Mouse (Mus musculus) limb, embryonic 14.5 days (tissue): ENCODE data around the gene Psmb4. TPM values are rescaled to one million over a fixed set of nuclear protein-coding genes. Genes with fewer than 3 reads are reported as not detected.
A peak's percentile ranks its signal among the peaks of the same experiment; 100 is the strongest.
"Not testable (repeated sequence)": the region's sequence is repeated elsewhere in the genome, so short reads cannot be mapped to it uniquely, and the experiment has no call there.

Experiments
- ATAC-seq: fragments of 200-750 bp; cut with Nextera tagmentation; 2 replicates; pipeline ENCODE4 v1.8.0; 2017; ENCODE audit warnings: low read depth, moderate number of reproducible peaks, moderate TSS enrichment; ENCODE audit not compliant: low FRiP score
- DNase-seq: peaks from one replicate; pipeline ENCODE4 v3.0.0-alpha.2; 2015; ENCODE audit warnings: low spot score
- H3K27ac ChIP-seq: fragments of 300-500 bp; sonication (generic); replicated peaks from 2 replicates; pipeline ENCODE4 v1.5.1; 2014; ENCODE audit warnings: low read depth, mild to moderate bottlenecking, low read length, moderate library complexity, mixed read lengths
- H3K27me3 ChIP-seq: fragments of 300-500 bp; sonication (generic); 2 replicates; pipeline ENCODE4 v1.6.1; 2014; ENCODE audit warnings: low read length, mixed read lengths; ENCODE audit not compliant: control insufficient read depth, insufficient read depth
- H3K36me3 ChIP-seq: fragments of 300-500 bp; sonication (generic); 2 replicates; pipeline ENCODE4 v1.6.1; 2014; ENCODE audit warnings: mild to moderate bottlenecking, low read length, moderate library complexity, mixed read lengths; ENCODE audit not compliant: control insufficient read depth, insufficient read depth
- H3K4me1 ChIP-seq: fragments of 300-500 bp; sonication (generic); 2 replicates; pipeline ENCODE4 v1.6.1; 2014; ENCODE audit warnings: antibody characterized with exemption, low read length, mixed read lengths; ENCODE audit not compliant: control insufficient read depth, insufficient read depth
- H3K4me2 ChIP-seq: fragments of 300-500 bp; sonication (generic); replicated peaks from 2 replicates; pipeline ENCODE4 v1.6.1; 2014; ENCODE audit warnings: low read depth, mild to moderate bottlenecking, low read length, moderate library complexity; ENCODE audit not compliant: severe bottlenecking
- H3K4me3 ChIP-seq: fragments of 300-500 bp; sonication (generic); replicated peaks from 2 replicates; pipeline ENCODE4 v1.5.1; 2014; ENCODE audit warnings: low read length
- H3K9ac ChIP-seq: fragments of 300-500 bp; sonication (generic); 2 replicates; pipeline ENCODE4 v1.6.1; 2014; ENCODE audit warnings: mild to moderate bottlenecking, low read depth, low read length, moderate library complexity; ENCODE audit not compliant: severe bottlenecking
- H3K9me3 ChIP-seq: fragments of 300-500 bp; sonication (generic); 2 replicates; pipeline ENCODE4 v1.6.1; 2016; ENCODE audit warnings: low read length; ENCODE audit not compliant: control insufficient read depth
- POLR2A ChIP-seq: fragments of 200-500 bp; IDR thresholded peaks from 2 replicates; pipeline ENCODE4 v1.8.0; 2012; ENCODE audit warnings: inconsistent platforms, mild to moderate bottlenecking, moderate library complexity, borderline replicate concordance; ENCODE audit not compliant: insufficient read depth, insufficient read length; ENCODE audit errors: extremely low read depth
- WGBS: fragments of 180-500 bp; shearing (Covaris S2); extraction: QIAGEN DNeasy Blood & Tissue Kit; methylation state at CpG from one replicate; pipeline ENCODE4 v1.1.7; 2014; 5-methylcytosine and 5-hydroxymethylcytosine counted together
- polyA plus RNA-seq, 2 experiments: library from polyadenylated mRNA; depleted of rRNA in 1 of 2; stranded (reverse) in 1 of 2; unstranded in 1 of 2; fragments of >200 nt; fragmentation: Nextera tagmentation in 1 of 2; extraction: Ambion mirVana in 1 of 2; gene quantifications; 2 replicates each; pipeline versions ENCODE4 v1.2.1 to v1.2.3; 2012 to 2014

Gene Psmb4
- polyA plus RNA-seq (2012; rRNA removed) = 348 and 378 TPM in 2 replicates
- 369 and 384 TPM in 2 replicates for polyA plus RNA-seq (2014; fragmentation: Nextera tagmentation; extraction: Ambion mirVana)

- Histone ChIP-seq H3K9ac (peak within 1 kb of the TSS; percentile 82), H3K36me3 (peaks cover 36% of the 10 kb centered on the region), H3K4me2 (peak within 1 kb of the TSS; percentile 78), H3K27me3 (no peaks in the 10 kb centered on the region), H3K4me3 (peak within 1 kb of the TSS; percentile 96), H3K27ac (peak within 1 kb of the TSS; percentile 52; the same call in 1 of the 2 replicates), H3K4me1 (peaks cover 11% of the 10 kb centered on the region), H3K9me3 (no peaks in the 10 kb centered on the region)
- WGBS = under 1% methylated on average over 61 of the region's 61 CpGs
- DNase-seq (peak; percentile 95), ATAC-seq (peak; percentile 87)
- peak; percentile 40; the same call in 1 of the 2 replicates for TF ChIP-seq POLR2A
These were observed at the start of gene Psmb4 for GRCm38 (mm10) chr3:94886316-94887224. TSS of gene Psmb4 (minus strand) at chr3:94886961.

GRCm38 (mm10) chr3:94936147-94936546 is 49.4 kb upstream of the Psmb4 start:
- not testable (repeated sequence) for H3K4me1 ChIP-seq, H3K36me3 ChIP-seq, H3K4me3 ChIP-seq, H3K27ac ChIP-seq, H3K4me2 ChIP-seq, H3K9me3 ChIP-seq, H3K27me3 ChIP-seq, ATAC-seq, DNase-seq, H3K9ac ChIP-seq
- 84% methylated on average over 5 of the region's 5 CpGs for WGBS

- H3K36me3 ChIP-seq, H3K27me3 ChIP-seq, ATAC-seq, H3K4me2 ChIP-seq, H3K4me1 ChIP-seq, H3K9me3 ChIP-seq, H3K4me3 ChIP-seq, H3K27ac ChIP-seq, DNase-seq, H3K9ac ChIP-seq: not testable (repeated sequence)
- 84% methylated on average over 3 of the region's 3 CpGs for WGBS
These were observed 48.6 kb upstream of the Psmb4 start for GRCm38 (mm10) chr3:94935332-94935731.

- not testable (repeated sequence) for H3K9ac ChIP-seq, ATAC-seq, H3K36me3 ChIP-seq, H3K4me3 ChIP-seq, DNase-seq, H3K4me2 ChIP-seq, H3K4me1 ChIP-seq, H3K9me3 ChIP-seq, H3K27me3 ChIP-seq, H3K27ac ChIP-seq
- WGBS = 98% methylated on average over 3 of the region's 3 CpGs
These were observed 47.8 kb upstream of the Psmb4 start for GRCm38 (mm10) chr3:94934564-94934963.

- WGBS = no CpG with 5 or more reads among the region's 2 CpGs
- DNase-seq, H3K27me3 ChIP-seq: not testable (repeated sequence)
These were observed 46.8 kb upstream of the Psmb4 start for GRCm38 (mm10) chr3:94933604-94934003.

More at GRCm38 (mm10) chr3:94933604-94934003, 46.8 kb upstream of the Psmb4 start:
- not testable (repeated sequence) for ATAC-seq, H3K27ac ChIP-seq, H3K4me1 ChIP-seq, H3K36me3 ChIP-seq, H3K9ac ChIP-seq, H3K4me3 ChIP-seq, H3K9me3 ChIP-seq
- peak overlapping the region; percentile 54; the same call in 1 of the 2 replicates for H3K4me2 ChIP-seq
